8 mouse cellular contexts compared by ENCODE assay signal in genomic region chr4:97775494-97776265, GRCm38 (mm10). TPM values are rescaled to one million over a fixed set of nuclear protein-coding genes. Genes with fewer than 3 reads are reported as not detected.
A peak's percentile ranks its signal among the peaks of the same experiment; 100 is the strongest.
DNase-seq lines count a peak whose midpoint lies in the region; ATAC-seq and TF ChIP-seq lines count a peak whose summit lies in the region.

No protein-coding gene starts in this region.

- peak overlapping the region; percentile 23; the same call in 1 of the 2 replicates for H3K4me3 ChIP-seq in forebrain, postnatal 0 days (ENCODE audit: low read depth, low read length)
- H3K4me3 ChIP-seq in neural tube, embryonic 13.5 days: peak overlapping the region; percentile 91

- no peaks in the 10 kb centered on the region for H3K9me3 ChIP-seq in forebrain, postnatal 0 days (ENCODE audit: low read length)
- no peaks in the 10 kb centered on the region for H3K9me3 ChIP-seq in neural tube, embryonic 13.5 days

- ATAC-seq in forebrain, postnatal 0 days: no peak
- ATAC-seq in neural tube, embryonic 13.5 days (ENCODE audit: low read depth): no peak

- under 1% methylated on average over 20 of the region's 20 CpGs for WGBS in forebrain, postnatal 0 days
- under 1% methylated on average over 20 of the region's 20 CpGs for WGBS in neural tube, embryonic 13.5 days

- TF ChIP-seq CTCF in forebrain, postnatal 0 days (IDR thresholded peaks at IDR 0.05; ENCODE audit: low read depth): peak; percentile 43; the same call in 1 of the 2 replicates

- H3K27me3 ChIP-seq in forebrain, postnatal 0 days (ENCODE audit: insufficient read depth, low read length): no peaks in the 10 kb centered on the region; the same call in 1 of the 2 replicates
- peaks cover 17% of the 10 kb centered on the region for H3K27me3 ChIP-seq in neural tube, embryonic 13.5 days

- peak overlapping the region; percentile 37 for H3K9ac ChIP-seq in forebrain, postnatal 0 days
- H3K9ac ChIP-seq in neural tube, embryonic 13.5 days: peak overlapping the region; percentile 61

- H3K4me1 ChIP-seq in forebrain, postnatal 0 days (ENCODE audit: insufficient read depth): 0 out of 2 replicates have a peak, but pooled peaks cover 10% of the 10 kb centered on the region
- H3K4me1 ChIP-seq in neural tube, embryonic 13.5 days (replicated peaks): peaks cover 49% of the 10 kb centered on the region

- peak overlapping the region; percentile 87 for H3K27ac ChIP-seq in forebrain, postnatal 0 days (ENCODE audit: low read depth, low read length)
- peak overlapping the region; percentile 87 for H3K27ac ChIP-seq in neural tube, embryonic 13.5 days (replicated peaks)

- H3K36me3 ChIP-seq in forebrain, postnatal 0 days (ENCODE audit: insufficient read depth): no peaks in the 10 kb centered on the region
- no peaks in the 10 kb centered on the region for H3K36me3 ChIP-seq in neural tube, embryonic 13.5 days

- peak; percentile 37 for DNase-seq in retina, postnatal 1 day
- DNase-seq in retina, embryonic 14.5 days (ENCODE audit: low spot score): no peak
- DNase-seq in forebrain, postnatal 0 days: peak; percentile 49
- peak; percentile 27 for DNase-seq in kidney, postnatal 14 days
- DNase-seq in frontal cortex, postnatal 14 days (ENCODE audit: low spot score in 2 of 2): no peak
- no peak for DNase-seq in urinary bladder, postnatal 36 days (ENCODE audit: low spot score in 2 of 2)
- DNase-seq in spleen, postnatal 14 days (ENCODE audit: low spot score in 2 of 2): no peak

- H3K4me2 ChIP-seq in forebrain, postnatal 0 days (ENCODE audit: low read depth): peak overlapping the region; percentile 82
- peak overlapping the region; percentile 85 for H3K4me2 ChIP-seq in neural tube, embryonic 13.5 days

RNA-seq across cellular contexts. Expression of gene E130114P18Rik, which starts 2.2 kb away (rescaled TPM):
- total RNA-seq in forebrain, postnatal 0 days (2014; rRNA removed): 12.9 and 15.2 TPM in 2 replicates
- 19.3 and 20.7 TPM in 2 replicates for polyA plus RNA-seq in forebrain, postnatal 0 days (2015; fragmentation: Nextera tagmentation; extraction: Ambion mirVana)
- polyA plus RNA-seq in neural tube, embryonic 13.5 days (2015; fragmentation: Nextera tagmentation; extraction: Ambion mirVana): 22.0 and 30.7 TPM in 2 replicates

RNA-seq across cellular contexts. Expression of gene Nfia, which starts 3.1 kb away (rescaled TPM):
- total RNA-seq in forebrain, postnatal 0 days (2014; rRNA removed): 44.1 and 51.2 TPM in 2 replicates
- 38.2 and 57.5 TPM in 2 replicates for polyA plus RNA-seq in forebrain, postnatal 0 days (2015; fragmentation: Nextera tagmentation; extraction: Ambion mirVana)
- 45.1 and 51.6 TPM in 2 replicates for polyA plus RNA-seq in neural tube, embryonic 13.5 days (2015; fragmentation: Nextera tagmentation; extraction: Ambion mirVana)

Comparison
In these comparisons a context has a peak if more than half of its experiments do, and no peak if none do; other contexts are left out.
1. DNase-seq: peak in retina, postnatal 1 day (single experiment), forebrain, postnatal 0 days (single experiment) and kidney, postnatal 14 days (single experiment); none in retina, embryonic 14.5 days (single experiment), frontal cortex, postnatal 14 days (0 of 2), urinary bladder, postnatal 36 days (0 of 2) and spleen, postnatal 14 days (0 of 2).